Mouse (Mus musculus): ENCODE measurements at regions not wholly inside any gene's neighbourhood (a gene's known extent, or its start where the extent isn't known, plus 50 kb on each side); places are given as distances from the start of the nearest gene placed in this dataset.

- DNase-seq = no peak
Measured at GRCm38 (mm10) chr15:21988676-21989075, 560.1 kb upstream of the Cdh18 start.

GRCm38 (mm10) chr15:21993309-21993708, 555.5 kb upstream of the Cdh18 start:
- DNase-seq = no peak

- DNase-seq = no peak
Measured at GRCm38 (mm10) chr15:21995121-21995826, 553.5 kb upstream of the Cdh18 start.

- no peak for DNase-seq
Measured at GRCm38 (mm10) chr15:22019977-22020376, 528.8 kb upstream of the Cdh18 start.

GRCm38 (mm10) chr15:22030215-22030614, 518.6 kb upstream of the Cdh18 start:
- DNase-seq = no peak

- DNase-seq = no peak
Measured at GRCm38 (mm10) chr15:22046423-22046822, 502.4 kb upstream of the Cdh18 start.

- no peak for DNase-seq
Measured at GRCm38 (mm10) chr15:22046877-22047478, 501.8 kb upstream of the Cdh18 start.

GRCm38 (mm10) chr15:22086856-22087255, 462.0 kb upstream of the Cdh18 start:
- no peak for DNase-seq

GRCm38 (mm10) chr15:22121746-22122145, 427.1 kb upstream of the Cdh18 start:
- DNase-seq = no peak

GRCm38 (mm10) chr15:22151894-22152494, 396.8 kb upstream of the Cdh18 start:
- no peak for DNase-seq

- DNase-seq = no peak
Measured at GRCm38 (mm10) chr15:22152678-22153077, 396.1 kb upstream of the Cdh18 start.

GRCm38 (mm10) chr15:22170302-22170701, 378.5 kb upstream of the Cdh18 start:
- DNase-seq = peak; percentile 21

- no peak for DNase-seq
Measured at GRCm38 (mm10) chr15:22208991-22209390, 339.8 kb upstream of the Cdh18 start.

- DNase-seq = no peak
Measured at GRCm38 (mm10) chr15:22232629-22233028, 316.2 kb upstream of the Cdh18 start.

- no peak for DNase-seq
Measured at GRCm38 (mm10) chr15:22280919-22281318, 267.9 kb upstream of the Cdh18 start.

- DNase-seq = no peak
Measured at GRCm38 (mm10) chr15:22311016-22311415, 237.8 kb upstream of the Cdh18 start.

GRCm38 (mm10) chr15:22318992-22319391, 229.8 kb upstream of the Cdh18 start:
- no peak for DNase-seq

GRCm38 (mm10) chr15:22338941-22339340, 209.9 kb upstream of the Cdh18 start:
- no peak for DNase-seq

- no peak for DNase-seq
Measured at GRCm38 (mm10) chr15:22344321-22344720, 204.5 kb upstream of the Cdh18 start.

GRCm38 (mm10) chr15:22351502-22351901, 197.3 kb upstream of the Cdh18 start:
- DNase-seq = no peak

Measured in adrenal gland, postnatal 25 days (tissue).